Mouse (Mus musculus) E14TG2a.4 (cell line): ENCODE data around the gene Sdhaf4.

Experiments used
- CTCF ChIP-seq: conservative IDR thresholded peaks from 2 replicates; pipeline ENCODE4 v1.5.1; 2014; ENCODE audit warnings: low read length
- NANOG ChIP-seq: IDR thresholded peaks from 2 replicates; pipeline ENCODE4 v1.6.1; 2014; ENCODE audit warnings: borderline replicate concordance, low read length, mixed read lengths
- POU5F1 ChIP-seq: IDR thresholded peaks from 2 replicates; pipeline ENCODE4 v1.6.1; 2014; ENCODE audit warnings: low read length, borderline replicate concordance

DNA sequence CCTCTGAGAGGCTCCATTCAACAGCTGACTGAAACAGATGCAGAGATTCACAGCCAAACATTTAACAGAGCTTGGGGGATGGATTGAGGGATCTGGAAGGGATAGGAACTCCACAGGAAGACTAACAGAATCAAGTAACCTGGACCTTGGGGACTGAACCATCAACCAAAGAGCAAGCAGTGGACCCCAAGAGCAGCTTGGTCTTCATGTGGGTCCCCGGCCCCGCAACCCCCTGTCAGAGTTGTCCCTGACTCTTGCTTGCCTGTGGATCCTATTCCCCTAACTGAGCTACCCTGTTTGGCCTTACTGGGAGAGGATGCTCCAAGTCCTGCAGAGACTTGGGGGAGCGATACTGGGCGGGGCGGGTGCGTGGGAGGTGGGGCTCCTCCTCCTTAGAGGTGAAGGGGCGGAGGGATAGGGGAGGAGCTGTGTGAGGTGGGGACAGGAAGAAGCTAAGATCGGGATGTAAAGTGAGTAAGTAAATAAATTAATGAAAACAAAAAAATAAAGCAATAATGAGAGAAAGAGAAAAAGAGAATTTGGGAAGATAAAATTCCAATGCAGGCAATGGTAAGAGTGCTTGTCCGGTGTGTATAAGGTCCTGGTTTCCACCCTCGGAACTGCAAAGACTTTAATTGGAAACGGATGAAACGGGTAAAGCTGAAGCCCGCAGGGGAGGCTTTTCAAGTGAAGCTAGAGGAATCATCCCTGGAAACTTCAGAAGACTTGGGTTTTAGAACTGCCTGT lies 46.6 kb downstream of the Sdhaf4 start:
- TF ChIP-seq CTCF, result no peak
- TF ChIP-seq NANOG, result no peak
- TF ChIP-seq POU5F1, result no peak
